Mouse (Mus musculus): ENCODE measurements around the gene Pou4f2. TPM values are rescaled to one million over a fixed set of nuclear protein-coding genes. Genes with fewer than 3 reads are reported as not detected.

The Pou4f2 gene
- polyA plus RNA-seq, 1 experiment from 2014 or later: not detected

- no peaks in the 10 kb centered on the region for H3K9me3 ChIP-seq (ENCODE audit: control insufficient read depth, low read length)
- no peak overlapping the region for H3K4me2 ChIP-seq (ENCODE audit: low read depth, low read length)
- H3K27me3 ChIP-seq (replicated peaks; ENCODE audit: control insufficient read depth, insufficient read depth, low read length): peaks cover 34% of the 10 kb centered on the region
- no peak overlapping the region for H3K27ac ChIP-seq (ENCODE audit: low read length)
- ATAC-seq: no peak
- H3K9ac ChIP-seq (ENCODE audit: low read depth, low read length): no peak overlapping the region
- no peaks in the 10 kb centered on the region for H3K36me3 ChIP-seq (ENCODE audit: control insufficient read depth, insufficient read depth, low read length)
- 1% methylated on average over 10 of the region's 10 CpGs for WGBS
- no peak overlapping the region for H3K4me3 ChIP-seq (ENCODE audit: low read length)
- no peaks in the 10 kb centered on the region for H3K4me1 ChIP-seq (ENCODE audit: control insufficient read depth, insufficient read depth, low read length)
These were observed 10.0 kb downstream of the Pou4f2 start for GRCm38 (mm10) chr8:78426455-78426854.

GRCm38 (mm10) chr8:78423937-78424336 is 12.5 kb downstream of the Pou4f2 start:
- 5% methylated on average over 1 of the region's 1 CpGs for WGBS
- H3K4me1 ChIP-seq (ENCODE audit: control insufficient read depth, insufficient read depth, low read length): peaks cover 7% of the 10 kb centered on the region
- H3K27me3 ChIP-seq (replicated peaks; ENCODE audit: control insufficient read depth, insufficient read depth, low read length): peaks cover 38% of the 10 kb centered on the region
- no peak overlapping the region for H3K4me3 ChIP-seq (ENCODE audit: low read length)
- no peak overlapping the region for H3K9ac ChIP-seq (ENCODE audit: low read depth, low read length)
- no peak for ATAC-seq
- no peaks in the 10 kb centered on the region for H3K36me3 ChIP-seq (ENCODE audit: control insufficient read depth, insufficient read depth, low read length)
- H3K9me3 ChIP-seq (ENCODE audit: control insufficient read depth, low read length): no peaks in the 10 kb centered on the region
- no peak overlapping the region for H3K4me2 ChIP-seq (ENCODE audit: low read depth, low read length)
- no peak overlapping the region for H3K27ac ChIP-seq (ENCODE audit: low read length)

- peaks cover 7% of the 10 kb centered on the region for H3K4me1 ChIP-seq (ENCODE audit: control insufficient read depth, insufficient read depth, low read length)
- H3K9me3 ChIP-seq (ENCODE audit: control insufficient read depth, low read length): no peaks in the 10 kb centered on the region
- peaks cover 10% of the 10 kb centered on the region for H3K27me3 ChIP-seq (replicated peaks; ENCODE audit: control insufficient read depth, insufficient read depth, low read length)
- H3K4me2 ChIP-seq (ENCODE audit: low read depth, low read length): peak overlapping the region; percentile 59
- H3K9ac ChIP-seq (ENCODE audit: low read depth, low read length): peak overlapping the region; percentile 16; the same call in 1 of the 2 replicates
- H3K27ac ChIP-seq (ENCODE audit: low read length): no peak overlapping the region
- no peaks in the 10 kb centered on the region for H3K36me3 ChIP-seq (ENCODE audit: control insufficient read depth, insufficient read depth, low read length)
- 0% methylated on average over 18 of the region's 19 CpGs for WGBS
- ATAC-seq: no peak; the same call in 1 of the 2 replicates
- H3K4me3 ChIP-seq (ENCODE audit: low read length): peak overlapping the region; percentile 38
These were observed 16.3 kb downstream of the Pou4f2 start for GRCm38 (mm10) chr8:78420101-78420503.

DNA sequence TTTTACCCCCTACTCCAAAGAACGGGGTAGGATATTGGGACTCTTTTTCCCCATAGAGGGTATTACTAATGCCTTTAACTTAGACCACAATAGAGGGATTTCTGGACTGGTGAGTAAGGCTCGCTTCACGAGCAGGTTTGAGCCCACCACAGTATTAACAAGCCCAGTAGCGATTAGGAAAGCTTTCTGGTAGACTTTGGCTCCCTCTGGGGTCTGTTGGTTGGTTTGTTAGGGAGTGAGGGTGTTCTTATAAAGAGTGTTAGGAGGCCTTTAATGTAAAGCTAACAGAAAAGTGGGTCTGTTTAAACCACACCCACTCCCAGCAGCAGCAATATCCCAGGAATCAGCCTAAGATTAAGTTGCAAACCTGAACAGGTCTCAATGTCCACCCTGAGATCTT is 17.2 kb downstream of the Pou4f2 start:
- no peak overlapping the region for H3K4me2 ChIP-seq (ENCODE audit: low read depth, low read length)
- no peak overlapping the region for H3K9ac ChIP-seq (ENCODE audit: low read depth, low read length)
- H3K9me3 ChIP-seq (ENCODE audit: control insufficient read depth, low read length): no peaks in the 10 kb centered on the region
- no peaks in the 10 kb centered on the region for H3K36me3 ChIP-seq (ENCODE audit: control insufficient read depth, insufficient read depth, low read length)
- peaks cover 9% of the 10 kb centered on the region; the same call in 1 of the 2 replicates for H3K27me3 ChIP-seq (replicated peaks; ENCODE audit: control insufficient read depth, insufficient read depth, low read length)
- 25% methylated on average over 4 of the region's 4 CpGs for WGBS
- no peak overlapping the region for H3K27ac ChIP-seq (ENCODE audit: low read length)
- ATAC-seq: no peak
- H3K4me1 ChIP-seq (ENCODE audit: control insufficient read depth, insufficient read depth, low read length): peaks cover 7% of the 10 kb centered on the region
- H3K4me3 ChIP-seq (ENCODE audit: low read length): no peak overlapping the region

GRCm38 (mm10) chr8:78390756-78391155 is 45.7 kb downstream of the Pou4f2 start:
- no peak for ATAC-seq

More at GRCm38 (mm10) chr8:78390756-78391155, 45.7 kb downstream of the Pou4f2 start:
- Histone ChIP-seq H3K9ac (ENCODE audit: low read depth, low read length) (no peak overlapping the region), H3K27ac (ENCODE audit: low read length) (no peak overlapping the region), H3K36me3 (ENCODE audit: control insufficient read depth, insufficient read depth, low read length) (no peaks in the 10 kb centered on the region), H3K4me1 (ENCODE audit: control insufficient read depth, insufficient read depth, low read length) (peaks cover 4% of the 10 kb centered on the region; the same call in 1 of the 2 replicates), H3K4me3 (ENCODE audit: low read length) (no peak overlapping the region), H3K4me2 (ENCODE audit: low read depth, low read length) (no peak overlapping the region), H3K9me3 (ENCODE audit: control insufficient read depth, low read length) (no peaks in the 10 kb centered on the region), H3K27me3 (replicated peaks; ENCODE audit: control insufficient read depth, insufficient read depth, low read length) (no peaks in the 10 kb centered on the region)
- WGBS: 93% methylated on average over 7 of the region's 7 CpGs

Other genes with a start within 250 kb of the Pou4f2 start
- not detected in 2 replicates for gene Ttc29, start 223.3 kb downstream of the Pou4f2 start, polyA plus RNA-seq (2015; fragmentation: Nextera tagmentation; extraction: Ambion mirVana)
- 141 and 168 TPM in 2 replicates for gene Rbmxl1, start 72.3 kb upstream of the Pou4f2 start, polyA plus RNA-seq (2015; fragmentation: Nextera tagmentation; extraction: Ambion mirVana)
- gene Slc10a7, start 72.7 kb upstream of the Pou4f2 start, polyA plus RNA-seq (2015; fragmentation: Nextera tagmentation; extraction: Ambion mirVana): 15.5 and 16.0 TPM in 2 replicates